Mouse (Mus musculus) stomach, postnatal 0 days (tissue): ENCODE data around the gene Slc16a10. TPM values are rescaled to one million over a fixed set of nuclear protein-coding genes. Genes with fewer than 3 reads are reported as not detected.
"Not testable (repeated sequence)": the region's sequence is repeated elsewhere in the genome, so short reads cannot be mapped to it uniquely, and the experiment has no call there.

ENCODE experiments used
- ATAC-seq: fragments of 200-750 bp; cut with Nextera tagmentation; 2 replicates; pipeline ENCODE4 v1.8.0; 2017; ENCODE audit not compliant: low FRiP score, low TSS enrichment
- DNase-seq: peaks from one replicate; pipeline ENCODE4 v3.0.0-alpha.2; 2016; ENCODE audit warnings: low spot score
- H3K27ac ChIP-seq: fragments of 300-500 bp; sonication (generic); replicated peaks from 2 replicates; pipeline ENCODE4 v1.5.1; 2014; ENCODE audit warnings: mild to moderate bottlenecking, control low read depth
- H3K27me3 ChIP-seq: fragments of 300-500 bp; sonication (generic); 2 replicates; pipeline ENCODE4 v1.6.1; 2014; ENCODE audit warnings: low read length; ENCODE audit not compliant: control insufficient read depth, insufficient read depth
- H3K36me3 ChIP-seq: fragments of 300-500 bp; sonication (generic); 2 replicates; pipeline ENCODE4 v1.6.1; 2014; ENCODE audit warnings: low read length, mixed read lengths; ENCODE audit not compliant: control insufficient read depth, insufficient read depth
- H3K4me1 ChIP-seq: fragments of 300-500 bp; sonication (generic); replicated peaks from 2 replicates; pipeline ENCODE4 v1.6.1; 2014; ENCODE audit warnings: antibody characterized with exemption; ENCODE audit not compliant: control insufficient read depth, insufficient read depth
- H3K4me2 ChIP-seq: fragments of 300-500 bp; sonication (generic); replicated peaks from 2 replicates; pipeline ENCODE4 v1.6.1; 2014; ENCODE audit warnings: low read depth, mild to moderate bottlenecking, control low read depth, moderate library complexity
- H3K4me3 ChIP-seq: fragments of 300-500 bp; sonication (generic); 2 replicates; pipeline ENCODE4 v1.5.1; 2014; ENCODE audit warnings: low read depth, low read length, control low read depth
- H3K9ac ChIP-seq: fragments of 300-500 bp; sonication (generic); 2 replicates; pipeline ENCODE4 v1.6.1; 2014; ENCODE audit warnings: mild to moderate bottlenecking, low read length, control low read depth, mixed read lengths
- H3K9me3 ChIP-seq: fragments of 300-500 bp; sonication (generic); 2 replicates; pipeline ENCODE4 v1.6.1; 2016; ENCODE audit warnings: low read length; ENCODE audit not compliant: control insufficient read depth
- CTCF ChIP-seq: IDR thresholded peaks from 2 replicates; pipeline ENCODE4 v1.5.1; 2016; ENCODE audit warnings: antibody characterized with exemption, low read depth, mild to moderate bottlenecking, moderate library complexity
- EP300 ChIP-seq: optimal IDR thresholded peaks from 2 replicates; pipeline ENCODE3; 2016; ENCODE audit warnings: antibody characterized with exemption
- WGBS: fragments of 180-500 bp; shearing (Covaris S2); extraction: QIAGEN DNeasy Blood & Tissue Kit; methylation state at CpG from one replicate; pipeline ENCODE4 v1.1.7; 2014; 5-methylcytosine and 5-hydroxymethylcytosine counted together
- polyA plus RNA-seq: library from polyadenylated mRNA; unstranded; fragments of >200 nt; fragmentation: Nextera tagmentation; extraction: Ambion mirVana; gene quantifications from 2 replicates; pipeline ENCODE4 v1.2.1, GENCODE M21; 2015

Gene Slc16a10
- polyA plus RNA-seq, 1 experiment from 2014 or later, result 2.6 TPM

GRCm38 (mm10) chr10:40024554-40025428, 117.3 kb downstream of the Slc16a10 start, which contains the start of gene Mfsd4b1:
TSS of gene Mfsd4b1 (minus strand) at chr10:40025268.
- peak within 1 kb of the TSS; percentile 30; the same call in 1 of the 2 replicates for H3K27ac ChIP-seq
- peak; percentile 92 for ATAC-seq

GRCm38 (mm10) chr10:40020401-40020800, 121.7 kb downstream of the Slc16a10 start:
- Histone ChIP-seq H3K4me3 (no peak overlapping the region), H3K9ac (no peak overlapping the region), H3K4me2 (no peak overlapping the region), H3K27ac (no peak overlapping the region), H3K27me3 (no peaks in the 10 kb centered on the region), H3K9me3 (no peaks in the 10 kb centered on the region), H3K4me1 (no peaks in the 10 kb centered on the region), H3K36me3 (no peaks in the 10 kb centered on the region)
- DNase-seq (no peak), ATAC-seq (no peak)
- TF ChIP-seq CTCF, result no peak
- TF ChIP-seq EP300, result no peak
- 63% methylated on average over 2 of the region's 2 CpGs for WGBS

More at GRCm38 (mm10) chr10:40024554-40025428, 117.3 kb downstream of the Slc16a10 start, which contains the start of gene Mfsd4b1:
- TF ChIP-seq CTCF (peak; percentile 50), EP300 (no peak)
- Histone ChIP-seq H3K36me3 (no peaks in the 10 kb centered on the region), H3K9ac (peak within 1 kb of the TSS; percentile 55), H3K4me3 (peak within 1 kb of the TSS; percentile 53), H3K4me1 (no peaks in the 10 kb centered on the region), H3K27me3 (no peaks in the 10 kb centered on the region), H3K9me3 (no peaks in the 10 kb centered on the region), H3K4me2 (peak within 1 kb of the TSS; percentile 98)
- peak; percentile 86 for DNase-seq
- WGBS, result 1% methylated on average over 45 of the region's 46 CpGs

GRCm38 (mm10) chr10:40019492-40019891, 122.6 kb downstream of the Slc16a10 start:
- TF ChIP-seq EP300 (no peak), CTCF (no peak)
- no peaks in the 10 kb centered on the region for H3K27me3 ChIP-seq
- H3K36me3 ChIP-seq, result no peaks in the 10 kb centered on the region
- H3K9me3 ChIP-seq, result no peaks in the 10 kb centered on the region
- no peak overlapping the region for H3K27ac ChIP-seq
- DNase-seq (no peak), ATAC-seq (no peak)
- H3K4me1 ChIP-seq, result no peaks in the 10 kb centered on the region
- WGBS, result 33% methylated on average over 3 of the region's 3 CpGs
- H3K4me2 ChIP-seq, result no peak overlapping the region
- no peak overlapping the region for H3K9ac ChIP-seq
- no peak overlapping the region for H3K4me3 ChIP-seq

GRCm38 (mm10) chr10:40018261-40018860, 123.7 kb downstream of the Slc16a10 start:
- H3K4me2 ChIP-seq, result no peak overlapping the region
- no peak for ATAC-seq
- no peaks in the 10 kb centered on the region for H3K36me3 ChIP-seq
- no peak for DNase-seq
- no peak overlapping the region for H3K27ac ChIP-seq
- no peaks in the 10 kb centered on the region for H3K4me1 ChIP-seq
- 80% methylated on average over 5 of the region's 5 CpGs for WGBS
- no peak overlapping the region for H3K9ac ChIP-seq
- no peaks in the 10 kb centered on the region for H3K9me3 ChIP-seq
- H3K4me3 ChIP-seq, result no peak overlapping the region
- no peaks in the 10 kb centered on the region for H3K27me3 ChIP-seq
- TF ChIP-seq CTCF (no peak), EP300 (no peak)

- WGBS, result 78% methylated on average over 11 of the region's 11 CpGs
- Histone ChIP-seq H3K9ac (no peak overlapping the region), H3K9me3 (no peaks in the 10 kb centered on the region), H3K4me3 (no peak overlapping the region), H3K4me2 (no peak overlapping the region), H3K4me1 (no peaks in the 10 kb centered on the region), H3K27ac (no peak overlapping the region), H3K36me3 (no peaks in the 10 kb centered on the region), H3K27me3 (no peaks in the 10 kb centered on the region)
- ATAC-seq (no peak), DNase-seq (no peak)
- no peak for TF ChIP-seq EP300
- no peak for TF ChIP-seq CTCF
Measured at GRCm38 (mm10) chr10:40009591-40009990, 132.5 kb downstream of the Slc16a10 start.

GRCm38 (mm10) chr10:40008847-40009246, 133.2 kb downstream of the Slc16a10 start:
- not testable (repeated sequence) for H3K36me3 ChIP-seq, H3K4me1 ChIP-seq, H3K4me2 ChIP-seq, H3K4me3 ChIP-seq, DNase-seq, ATAC-seq, H3K27me3 ChIP-seq, H3K27ac ChIP-seq, H3K9ac ChIP-seq, H3K9me3 ChIP-seq
- 72% methylated on average over 4 of the region's 4 CpGs for WGBS
